Mouse (Mus musculus) G1E (cell line): ENCODE measurements around the gene Fam71f2.

Source experiments
- CTCF ChIP-seq: IDR thresholded peaks from 2 replicates; pipeline ENCODE4 v1.5.1; 2012; ENCODE audit warnings: low read depth, low read length, inconsistent platforms, mixed read lengths
- GATA1 ChIP-seq: IDR thresholded peaks from 2 replicates; pipeline ENCODE4 v1.6.1; 2012; ENCODE audit warnings: borderline replicate concordance, low read length, inconsistent platforms, mixed read lengths
- POLR2AphosphoS5 ChIP-seq: IDR thresholded peaks from 2 replicates; pipeline ENCODE4 v1.6.1; 2012; ENCODE audit warnings: low read depth, low read length, inconsistent platforms; ENCODE audit not compliant: insufficient replicate concordance
- TAL1 ChIP-seq: conservative IDR thresholded peaks from 2 replicates; pipeline ENCODE4 v1.6.1; 2012; ENCODE audit warnings: low read depth, low read length, inconsistent platforms, mixed read lengths

DNA sequence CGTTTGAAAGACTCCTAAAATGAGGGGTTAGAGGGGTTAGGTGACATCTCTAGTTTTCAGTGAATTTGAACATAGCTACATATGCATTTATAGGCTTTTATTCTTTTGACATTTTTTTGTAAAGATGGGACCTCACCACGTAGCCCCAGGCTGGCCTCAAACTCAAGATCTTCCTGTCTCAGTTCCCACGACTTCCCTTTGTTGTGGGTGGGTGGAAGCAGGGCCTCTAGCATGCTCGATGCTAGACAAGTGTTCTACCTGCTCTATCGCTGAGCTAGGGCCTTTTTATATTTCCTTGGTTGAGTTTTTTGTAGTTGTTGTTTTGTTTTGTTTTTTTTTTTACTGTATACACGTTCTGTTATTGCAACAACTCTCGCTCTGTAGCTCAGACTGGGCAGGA lies 7.5 kb downstream of the Fam71f2 start:
- TF ChIP-seq CTCF (no peak), TAL1 (no peak), GATA1 (no peak), POLR2AphosphoS5 (no peak)
